Mouse (Mus musculus): Measurements from ENCODE around the gene Ppp4c.

Gene Ppp4c

GRCm38 (mm10) chr7:126802134-126802889, 10.0 kb upstream of the Ppp4c start:
- no peak for DNase-seq (ENCODE audit: inconsistent ontology term)

GRCm38 (mm10) chr7:126801057-126801422, 8.7 kb upstream of the Ppp4c start:
- no peak for DNase-seq (ENCODE audit: inconsistent ontology term)

GRCm38 (mm10) chr7:126800269-126801056, 8.2 kb upstream of the Ppp4c start:
- DNase-seq (ENCODE audit: inconsistent ontology term), result no peak

- DNase-seq (ENCODE audit: inconsistent ontology term), result no peak
These were observed 7.4 kb upstream of the Ppp4c start for GRCm38 (mm10) chr7:126799468-126800268.

GRCm38 (mm10) chr7:126799050-126799467, 6.8 kb upstream of the Ppp4c start:
- peak; percentile 98 for DNase-seq (ENCODE audit: inconsistent ontology term)

GRCm38 (mm10) chr7:126798127-126799049, 6.1 kb upstream of the Ppp4c start:
- DNase-seq (ENCODE audit: inconsistent ontology term), result no peak

- DNase-seq (ENCODE audit: inconsistent ontology term), result no peak
These were observed 5.3 kb upstream of the Ppp4c start, which contains the start of gene Fam57b for GRCm38 (mm10) chr7:126797411-126798126. Gene Fam57b, plus strand, starts transcription at chr7:126797668.

- no peak for DNase-seq (ENCODE audit: inconsistent ontology term)
These were observed 4.1 kb upstream of the Ppp4c start for GRCm38 (mm10) chr7:126796350-126796932.

GRCm38 (mm10) chr7:126795387-126796317, 3.4 kb upstream of the Ppp4c start:
- no peak for DNase-seq (ENCODE audit: inconsistent ontology term)

- no peak for DNase-seq (ENCODE audit: inconsistent ontology term)
These were observed 1.9 kb upstream of the Ppp4c start for GRCm38 (mm10) chr7:126794271-126794605.

GRCm38 (mm10) chr7:126793456-126794270, 1.4 kb upstream of the Ppp4c start:
- DNase-seq (ENCODE audit: inconsistent ontology term), result no peak

- no peak for DNase-seq (ENCODE audit: inconsistent ontology term)
These were observed 586 bp upstream of the Ppp4c start for GRCm38 (mm10) chr7:126792721-126793443.

- no peak for DNase-seq (ENCODE audit: inconsistent ontology term)
These were observed 3.2 kb downstream of the Ppp4c start for GRCm38 (mm10) chr7:126789141-126789540.

GRCm38 (mm10) chr7:126786142-126786541, 6.2 kb downstream of the Ppp4c start:
- no peak for DNase-seq (ENCODE audit: inconsistent ontology term)

- DNase-seq (ENCODE audit: inconsistent ontology term), result no peak
These were observed 7.2 kb downstream of the Ppp4c start for GRCm38 (mm10) chr7:126785056-126785455.

- DNase-seq (ENCODE audit: inconsistent ontology term), result no peak
These were observed 7.8 kb downstream of the Ppp4c start for GRCm38 (mm10) chr7:126784469-126784868.

GRCm38 (mm10) chr7:126782693-126783092, 9.6 kb downstream of the Ppp4c start:
- no peak for DNase-seq (ENCODE audit: inconsistent ontology term)
